Mouse (Mus musculus): ENCODE measurements around the gene Tlcd1.

Gene Tlcd1

GRCm38 (mm10) chr11:78205361-78206206 lies 29.1 kb downstream of the Tlcd1 start:
- DNase-seq: no peak

- no peak for DNase-seq
Observed at GRCm38 (mm10) chr11:78207190-78207589, 30.7 kb downstream of the Tlcd1 start.

- no peak for DNase-seq
Observed at GRCm38 (mm10) chr11:78209886-78210285, 33.4 kb downstream of the Tlcd1 start.

- DNase-seq: no peak
Observed at GRCm38 (mm10) chr11:78210615-78211014, 34.1 kb downstream of the Tlcd1 start.

- DNase-seq: no peak
Observed at GRCm38 (mm10) chr11:78211513-78211912, 35.0 kb downstream of the Tlcd1 start.

GRCm38 (mm10) chr11:78213086-78213817 lies 36.7 kb downstream of the Tlcd1 start:
- no peak for DNase-seq

GRCm38 (mm10) chr11:78215709-78216317 lies 39.3 kb downstream of the Tlcd1 start:
- no peak for DNase-seq

- no peak for DNase-seq
Observed at GRCm38 (mm10) chr11:78223586-78223985, 47.1 kb downstream of the Tlcd1 start.
